Mouse (Mus musculus) lung, adult 18-20 months (tissue): ENCODE results near the gene Fam20a.

Experiments used
- DNase-seq, 2 experiments: peaks; one replicate each; pipeline ENCODE4 v3.0.0; 2022; ENCODE audit warnings: mixed read lengths in 2 of 2

Gene Fam20a

DNA sequence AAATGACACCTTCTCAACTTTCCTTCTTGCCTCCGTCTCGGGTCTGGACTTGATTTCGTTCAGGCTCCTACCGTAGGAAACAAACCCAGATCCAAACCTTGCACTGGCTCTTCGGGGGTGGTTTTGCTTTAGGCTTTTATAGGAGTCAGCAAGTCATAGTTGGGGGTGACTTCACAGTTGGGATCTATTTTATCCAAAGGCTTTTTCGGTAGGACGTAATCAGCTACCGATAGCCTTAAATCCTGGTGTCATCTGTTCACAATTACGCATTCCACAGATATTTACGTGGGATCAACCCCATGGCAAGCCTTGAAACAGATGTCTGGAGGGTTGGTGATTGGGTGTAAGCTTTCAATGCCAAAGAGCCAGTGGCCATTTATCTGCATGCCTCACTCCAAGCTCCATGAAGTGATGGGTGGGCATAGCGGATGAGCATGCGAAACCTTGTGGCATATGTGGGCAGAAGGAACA, 6.7 kb downstream of the Fam20a start:
- no peak for DNase-seq

DNA sequence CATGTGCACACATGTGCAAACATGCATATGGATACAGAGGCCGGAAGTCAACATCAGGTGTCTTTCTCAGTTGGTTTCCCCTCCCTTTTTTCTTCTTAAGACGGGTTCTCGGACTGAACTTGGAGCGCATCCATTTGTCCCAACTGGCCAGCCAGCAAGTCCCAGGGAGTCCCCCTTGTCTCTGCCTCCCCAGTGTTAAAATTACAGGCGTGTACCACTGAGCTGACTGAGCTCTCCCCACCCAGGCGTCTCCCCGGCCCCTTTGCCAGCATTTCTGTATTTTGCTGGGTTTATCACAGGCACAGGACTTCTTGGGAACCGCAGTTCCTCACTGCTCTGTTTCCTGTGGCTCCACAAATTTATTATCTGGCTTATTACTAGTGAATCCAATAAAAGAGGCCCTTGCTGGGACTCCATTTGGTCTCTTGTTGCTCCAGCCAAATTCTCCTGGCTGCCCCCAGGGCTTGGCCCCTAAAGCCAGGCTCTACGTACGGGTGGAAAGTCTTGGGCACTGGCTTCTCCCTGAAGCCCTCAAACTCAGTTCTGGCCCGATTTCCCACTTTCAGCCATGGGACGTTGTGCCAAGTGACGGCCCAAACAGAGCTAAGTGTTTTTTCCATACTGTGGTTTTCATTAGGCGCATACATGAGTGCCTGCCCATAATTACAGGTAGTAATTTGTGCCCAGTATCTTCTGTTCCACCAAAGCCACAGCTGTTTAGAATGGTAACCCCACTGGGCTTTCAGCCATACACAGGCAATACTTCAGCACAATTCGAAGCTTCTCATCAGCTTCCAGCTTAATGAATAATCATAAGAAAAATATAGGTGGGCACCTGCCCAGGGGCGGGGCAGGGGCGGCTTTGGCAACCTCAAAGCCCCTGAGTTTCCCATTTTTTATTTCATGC, 7.5 kb downstream of the Fam20a start:
- no peak for DNase-seq

DNA sequence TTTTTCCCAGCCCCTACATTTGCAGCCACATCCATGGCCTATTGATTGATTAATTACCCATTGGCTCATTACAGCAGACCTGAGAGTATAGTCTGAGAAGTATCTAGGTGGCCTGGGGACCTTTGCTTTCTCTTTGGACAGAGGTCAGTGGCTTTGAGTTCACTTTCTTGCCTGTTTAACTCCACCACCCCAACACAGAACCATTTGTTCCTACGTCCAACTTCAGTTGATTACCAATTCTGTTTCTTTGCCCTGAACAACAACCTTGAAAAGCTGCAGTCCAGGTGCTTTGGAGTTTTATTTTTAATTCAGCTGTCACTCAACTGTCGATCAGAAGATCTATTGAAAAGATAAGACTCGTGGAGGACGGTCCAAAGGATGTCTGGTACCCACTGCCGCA, 12.6 kb downstream of the Fam20a start:
- no peak for DNase-seq

DNA sequence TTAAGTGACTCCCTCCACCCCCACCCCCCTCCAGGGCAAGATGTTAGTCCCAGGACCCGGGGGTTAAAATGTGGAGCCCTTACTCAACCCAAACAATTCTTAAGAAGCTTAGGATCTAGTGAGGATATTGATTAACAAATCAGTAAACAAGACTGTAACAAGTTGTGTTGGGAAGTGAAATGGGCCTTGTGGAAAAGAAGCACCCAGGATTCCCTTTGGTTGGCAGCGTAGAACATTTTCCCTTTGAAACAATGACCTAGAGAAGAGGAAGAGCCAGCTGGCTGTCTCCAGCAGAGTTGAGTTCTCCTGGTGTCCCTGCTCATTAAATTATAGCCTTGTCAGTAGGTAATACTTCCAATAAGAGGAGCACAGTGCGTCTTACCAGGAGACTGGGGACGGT, 13.3 kb downstream of the Fam20a start:
- DNase-seq: no peak

DNA sequence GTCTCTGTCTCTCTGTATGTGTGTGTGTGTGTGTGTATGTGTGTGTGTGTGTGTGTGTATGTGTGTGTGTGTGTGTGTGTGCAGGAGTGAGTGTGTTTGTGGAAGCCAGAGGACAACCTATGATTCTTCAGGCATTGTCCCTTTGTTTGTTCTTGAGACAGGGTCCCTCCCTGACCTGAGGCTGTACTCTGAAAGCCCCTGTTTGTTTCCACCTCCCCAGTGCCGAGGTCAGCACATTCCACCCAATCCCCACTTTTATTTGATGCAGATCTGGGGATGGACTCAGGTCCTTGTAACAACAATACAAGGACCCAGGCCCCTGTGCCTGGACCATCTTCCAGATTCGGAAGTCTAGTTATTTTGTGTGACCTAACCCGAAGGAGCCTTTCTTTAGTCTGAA, 14.6 kb downstream of the Fam20a start:
- no peak for DNase-seq

DNA sequence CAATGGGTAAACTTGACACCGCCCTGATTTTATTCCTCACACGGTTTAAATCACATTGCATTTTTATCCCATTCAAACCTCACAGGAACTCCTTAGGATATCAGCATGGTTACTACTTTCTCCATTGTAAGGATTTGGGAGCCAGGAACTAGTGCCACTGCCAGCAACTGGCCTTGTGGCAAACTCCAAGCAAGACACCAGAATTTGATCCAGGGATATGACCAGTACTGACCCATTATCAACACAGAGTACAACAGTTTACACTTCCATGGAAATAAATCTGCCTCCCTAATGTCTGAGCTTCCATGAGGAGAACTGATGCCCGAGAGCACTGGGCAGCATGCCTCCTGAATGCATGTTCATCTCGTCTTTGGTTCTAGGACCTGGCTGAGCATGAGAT, 15.5 kb downstream of the Fam20a start:
- DNase-seq: no peak

DNA sequence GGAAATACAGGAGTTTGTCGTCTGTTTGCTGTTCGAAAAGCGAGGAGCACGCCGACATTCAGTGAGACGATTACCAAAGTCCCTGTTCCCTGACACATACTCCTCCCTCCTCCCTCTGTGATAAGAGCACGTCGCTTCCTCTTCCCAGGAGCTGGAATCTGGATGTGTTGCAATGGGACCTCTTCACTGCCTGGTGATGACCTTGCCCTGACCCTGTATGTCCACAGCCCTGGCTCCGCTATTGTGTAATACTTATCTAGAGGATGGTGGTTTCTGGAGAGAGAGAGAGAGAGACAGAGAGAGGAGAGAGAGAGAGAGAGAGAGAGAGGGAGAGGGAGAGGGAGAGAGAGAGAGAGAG, 16.0 kb downstream of the Fam20a start:
- DNase-seq: peak; percentile 53 to 74

DNA sequence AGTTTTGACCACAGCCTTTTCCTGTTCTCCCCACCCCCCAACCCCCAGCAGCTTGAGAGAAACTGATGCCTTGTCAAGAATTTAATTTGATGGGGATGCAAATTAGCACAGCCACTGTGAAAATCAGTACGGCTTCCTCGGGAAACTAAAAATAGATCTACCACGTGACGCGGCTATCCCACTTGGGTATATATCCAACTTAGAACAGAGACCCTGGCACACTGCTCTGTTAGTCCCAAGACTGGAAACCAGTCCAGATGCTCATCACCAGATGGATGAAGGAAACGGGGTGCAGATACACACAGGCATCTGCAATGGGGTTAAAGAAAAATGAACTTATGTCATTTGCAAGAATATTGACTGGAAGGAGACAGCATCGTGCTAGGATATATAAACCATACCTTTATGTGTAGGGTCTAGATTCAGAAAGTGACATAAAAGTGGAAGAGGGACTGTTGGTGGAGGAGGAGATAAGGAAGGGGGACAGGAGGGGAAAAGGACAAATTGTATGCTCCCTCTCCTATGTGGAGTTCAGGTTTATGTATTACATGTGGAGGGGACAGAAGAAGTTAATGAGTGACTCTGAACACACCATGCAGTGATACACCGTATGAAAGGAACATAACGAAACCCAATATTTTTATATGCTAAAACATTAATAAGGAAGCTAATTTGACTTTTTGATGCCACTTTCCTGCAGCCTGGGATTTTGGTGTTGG, 16.6 kb downstream of the Fam20a start:
- no peak for DNase-seq

DNA sequence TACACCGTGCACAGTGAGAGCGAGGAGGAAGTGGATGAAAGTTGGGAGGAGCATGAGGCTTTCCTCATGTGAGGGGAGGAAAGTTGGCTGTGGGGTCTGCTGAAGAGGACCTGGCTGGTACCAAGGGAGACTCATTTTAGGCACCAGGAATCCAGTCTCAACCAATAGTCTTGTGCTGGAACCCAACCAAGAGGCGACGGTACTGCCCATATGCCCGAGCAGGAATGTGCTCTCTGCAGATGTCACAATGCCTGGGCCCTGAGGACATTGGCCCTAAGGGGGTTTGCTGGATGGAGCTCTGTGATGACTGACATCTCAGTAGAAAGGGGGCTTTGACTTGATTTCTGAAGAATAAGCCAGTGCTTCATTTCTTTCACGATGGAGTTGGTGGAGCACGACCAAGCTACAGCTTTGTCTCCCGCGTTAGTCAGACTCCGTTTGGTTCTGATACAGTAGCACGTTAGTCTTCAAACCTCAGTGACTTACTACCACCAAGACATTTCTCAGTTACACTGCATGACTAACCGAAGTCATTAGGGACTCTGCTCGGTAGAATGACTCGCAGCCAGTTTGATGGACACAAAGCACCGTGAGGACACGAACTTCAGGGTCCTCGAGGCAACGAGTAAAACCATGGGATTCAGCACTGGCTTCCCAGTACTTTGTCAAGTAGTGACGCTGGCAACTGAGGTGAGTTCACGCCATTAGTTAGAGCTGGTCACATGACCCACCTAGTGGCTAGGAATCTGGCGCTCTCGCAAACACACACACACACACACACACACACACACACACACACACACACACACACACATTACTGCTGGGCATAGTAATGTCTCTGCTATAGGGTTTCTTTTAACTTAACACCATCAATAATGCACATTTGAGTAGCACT, 17.5 kb downstream of the Fam20a start:
- no peak for DNase-seq

DNA sequence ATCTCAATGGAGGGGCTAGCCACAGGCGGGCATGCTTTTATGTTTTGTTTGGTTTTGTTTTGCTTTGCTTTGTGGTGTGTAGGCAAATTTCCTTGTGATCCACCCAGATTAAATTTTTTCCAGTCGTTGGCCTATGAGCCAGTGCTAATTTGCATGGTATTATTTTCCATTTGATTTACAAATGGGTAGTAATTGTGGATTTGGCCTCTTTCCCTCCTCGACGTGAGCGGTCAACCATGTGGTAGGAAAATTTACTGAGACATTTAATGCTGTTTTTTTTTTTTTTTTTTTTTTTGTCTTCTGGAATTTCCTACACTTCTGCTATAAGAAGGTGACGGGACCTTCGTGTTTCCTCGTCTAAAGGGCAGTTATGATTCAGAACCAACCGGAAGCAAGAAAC, 18.2 kb downstream of the Fam20a start:
- DNase-seq: no peak

DNA sequence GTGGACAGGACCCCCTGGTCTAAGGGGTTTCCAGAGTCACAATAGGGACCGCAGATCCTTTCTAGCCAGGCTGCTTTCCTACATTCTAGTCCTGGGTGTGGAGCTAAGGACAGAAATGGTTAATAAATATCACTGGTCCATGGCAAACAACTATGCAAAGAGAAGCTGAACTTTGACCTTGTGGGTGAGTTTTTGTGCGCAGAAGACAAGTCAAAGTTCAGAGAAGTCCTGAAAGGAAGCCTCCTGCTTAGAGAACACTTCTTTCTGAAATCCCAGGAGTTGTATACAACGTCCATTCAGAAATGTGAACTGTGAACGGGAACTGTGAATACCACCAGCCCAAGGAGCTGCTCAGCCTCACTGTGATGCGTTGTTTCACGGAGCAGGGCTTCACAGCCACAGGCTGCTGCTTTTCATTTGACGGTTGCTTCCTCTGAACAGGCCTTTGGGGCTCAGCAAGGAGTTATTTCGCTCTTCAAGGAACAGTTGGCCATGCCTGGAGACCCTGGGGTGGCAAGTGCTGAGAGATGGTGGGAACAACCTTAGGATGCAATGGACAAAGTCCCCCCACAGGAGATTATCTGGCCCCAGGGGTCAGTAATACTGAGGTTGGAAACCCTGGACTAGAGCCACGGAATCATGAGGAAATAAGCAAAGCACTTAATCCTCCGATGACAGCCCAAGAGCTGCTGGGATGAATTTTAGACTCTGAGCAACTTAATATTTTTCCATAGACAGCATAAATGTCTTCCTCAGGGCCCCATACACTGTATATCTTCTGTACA, 19.9 kb downstream of the Fam20a start:
- no peak for DNase-seq

DNA sequence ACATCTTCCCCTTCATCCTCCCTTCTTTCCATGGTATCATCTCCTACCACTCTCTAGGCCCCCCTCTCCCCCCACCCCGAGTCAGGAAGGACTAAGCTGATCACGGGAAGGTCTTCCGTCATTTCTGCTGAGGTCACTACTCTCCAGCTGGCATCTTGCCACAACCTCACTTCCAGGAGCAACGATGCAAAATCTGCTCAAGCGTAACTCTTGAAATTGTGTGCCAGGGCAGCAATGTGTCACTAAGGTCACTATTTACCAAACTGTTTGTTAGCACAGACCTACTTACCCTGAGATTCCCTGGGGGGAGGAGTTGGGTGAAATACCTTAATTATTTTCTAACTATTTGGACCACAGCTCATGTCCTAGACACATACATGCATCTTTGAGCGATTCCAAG, 21.3 kb downstream of the Fam20a start:
- DNase-seq: no peak

DNA sequence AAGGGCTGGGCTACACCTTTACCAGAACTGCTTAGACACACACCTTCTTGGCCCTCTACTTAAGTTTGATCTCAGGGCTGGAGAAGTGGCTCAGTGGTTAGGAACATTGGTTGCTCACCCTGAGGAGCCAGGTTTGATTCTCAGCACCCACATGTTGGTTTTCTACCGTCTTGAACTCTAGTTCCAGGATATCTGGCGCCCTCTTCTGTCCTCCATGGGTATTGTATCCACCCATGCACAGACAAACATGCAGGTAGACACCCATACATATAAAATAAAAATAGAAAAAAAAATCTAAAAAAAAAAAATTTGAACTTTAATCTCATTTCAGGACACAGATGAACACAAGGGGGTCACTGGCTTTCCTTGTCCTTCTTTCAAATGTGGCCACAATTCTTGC, 22.3 kb downstream of the Fam20a start:
- DNase-seq: no peak

DNA sequence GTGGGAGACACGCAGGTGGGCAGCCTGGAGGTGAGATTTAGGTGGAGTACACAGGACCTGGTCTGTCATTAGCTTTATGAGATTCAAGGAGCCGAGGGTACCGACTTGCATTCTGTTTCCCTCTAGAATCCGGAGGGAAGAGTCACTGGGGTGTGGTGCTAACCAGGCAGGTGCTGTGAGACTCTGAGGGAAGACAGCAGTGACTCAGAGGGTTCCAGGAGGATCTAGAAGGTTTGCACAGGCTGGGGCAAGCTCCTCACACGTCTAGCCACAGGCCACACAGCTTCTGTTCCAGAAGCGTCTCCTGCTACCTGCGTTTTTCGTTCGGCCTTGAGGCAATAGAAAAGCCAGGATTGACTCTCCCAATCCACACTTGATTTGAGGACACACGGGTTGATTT, 23.3 kb downstream of the Fam20a start:
- no peak for DNase-seq

DNA sequence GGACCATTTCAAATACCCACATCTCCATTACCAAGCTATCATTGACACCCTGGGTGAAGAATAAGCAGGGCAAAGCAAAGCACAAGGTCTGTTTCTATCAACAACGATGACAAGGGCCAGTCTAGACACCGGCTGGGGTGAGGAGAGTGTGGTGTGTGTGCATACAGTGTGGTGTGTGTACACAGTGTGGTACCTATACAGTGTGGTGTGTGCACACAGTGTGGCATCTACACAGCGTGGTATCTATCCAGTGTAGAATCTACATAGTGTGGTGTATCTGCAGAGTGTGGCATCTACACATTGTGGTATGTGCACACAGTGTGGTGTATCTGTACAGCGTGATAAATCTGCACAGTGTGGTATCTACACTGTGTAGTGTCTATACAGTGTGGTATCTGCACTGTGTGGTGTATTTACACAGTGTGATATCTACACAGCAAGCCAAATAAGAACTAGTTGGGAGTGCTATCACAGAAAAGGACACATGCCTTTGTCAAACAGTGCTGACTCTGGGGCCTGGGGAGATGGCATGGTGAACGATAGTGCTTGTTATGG, 24.9 kb downstream of the Fam20a start:
- no peak for DNase-seq

DNA sequence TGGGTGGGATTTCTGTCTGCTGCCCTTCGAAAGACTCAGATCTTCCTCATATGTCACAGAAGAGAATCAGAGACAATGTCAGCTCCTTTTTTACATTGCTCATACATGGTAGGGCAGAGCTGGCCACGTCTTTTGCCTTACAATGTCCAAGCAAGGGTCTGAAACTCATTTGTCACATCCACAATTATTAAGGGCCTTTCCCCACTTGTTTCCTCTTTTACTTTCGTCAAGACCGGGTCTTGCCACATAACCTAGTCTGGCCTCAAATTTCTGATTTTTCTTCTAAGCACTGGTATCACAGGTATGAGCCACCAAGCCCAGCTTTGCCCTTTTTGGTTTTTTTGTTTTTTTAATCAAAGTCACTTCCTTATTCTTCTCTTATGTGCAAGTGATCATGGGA, 25.6 kb downstream of the Fam20a start:
- DNase-seq: no peak

DNA sequence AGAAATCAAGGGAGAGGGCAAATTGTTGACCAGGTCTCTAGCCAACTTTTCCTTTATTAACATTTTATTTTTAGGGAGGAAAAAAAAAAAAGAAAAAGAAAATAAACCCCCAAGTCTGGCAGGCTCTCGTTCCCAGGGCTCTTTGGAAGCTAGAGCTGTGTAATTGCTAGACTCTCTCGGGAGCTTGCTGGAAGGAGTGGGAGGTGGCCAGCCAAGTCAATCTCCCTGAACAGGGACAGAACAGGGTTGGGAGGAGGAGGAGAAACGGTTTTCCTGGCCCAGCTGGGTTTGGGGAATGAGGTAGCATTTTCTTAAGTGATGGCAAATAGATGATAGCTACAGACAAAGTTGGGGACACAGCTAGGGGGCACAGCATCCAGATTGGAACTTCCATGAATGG, 29.3 kb downstream of the Fam20a start:
- no peak for DNase-seq

DNA sequence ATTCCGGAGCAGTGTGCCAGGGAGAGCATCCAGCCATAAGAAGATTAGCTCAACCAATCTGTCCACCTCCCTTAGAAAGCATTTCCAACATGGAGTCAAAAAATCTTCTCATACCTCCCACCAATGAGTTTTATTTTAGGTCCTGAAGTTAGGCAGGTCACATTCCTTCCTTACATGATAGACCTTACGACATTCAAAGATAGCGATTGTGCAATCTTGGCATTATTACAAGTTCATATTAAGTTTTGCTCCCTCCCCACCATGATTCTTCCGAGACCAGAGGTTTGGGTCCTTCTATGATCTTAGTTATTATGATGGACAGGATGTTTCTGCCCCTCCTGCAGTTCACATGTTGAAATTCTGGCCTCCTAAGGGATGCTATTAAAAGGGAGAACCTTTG, 32.5 kb downstream of the Fam20a start:
- DNase-seq: no peak

DNA sequence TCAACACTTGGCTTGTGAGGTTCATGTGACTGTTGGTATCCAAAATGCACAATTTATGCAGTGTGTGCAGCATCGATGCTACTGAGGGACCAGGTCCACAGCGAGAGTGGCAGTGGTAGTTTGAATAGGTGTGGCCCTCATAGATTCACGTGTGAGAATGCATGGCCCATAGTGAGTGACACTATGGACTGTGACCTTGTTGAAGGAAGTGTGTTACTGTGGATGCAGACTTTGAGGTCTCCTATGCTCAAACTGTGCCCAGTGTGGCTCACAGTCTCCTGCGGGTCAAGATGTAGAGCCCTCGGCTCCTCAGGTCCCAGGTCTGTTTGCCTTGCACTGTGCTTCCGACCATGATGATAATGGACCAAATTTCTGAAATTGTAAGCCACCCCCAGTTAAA, 39.9 kb downstream of the Fam20a start:
- no peak for DNase-seq

DNA sequence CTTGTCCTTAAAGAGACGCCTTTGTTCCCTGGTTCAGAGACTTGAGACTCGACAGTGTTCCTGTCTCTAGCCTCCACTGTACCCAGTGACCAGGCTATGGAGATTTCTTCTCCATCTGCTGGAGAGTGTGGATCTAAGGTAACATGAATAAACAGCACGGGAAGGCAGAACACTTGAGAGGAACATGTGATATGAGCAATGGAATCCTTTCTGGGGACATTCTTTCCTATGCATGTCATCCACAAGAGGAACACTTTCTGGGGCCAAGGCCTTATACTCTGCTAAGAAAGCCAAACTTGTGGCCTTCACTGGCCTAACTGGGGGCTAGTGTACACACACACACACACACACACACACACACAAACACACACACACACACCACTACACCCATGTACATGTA, 40.5 kb downstream of the Fam20a start:
- DNase-seq: no peak

DNA sequence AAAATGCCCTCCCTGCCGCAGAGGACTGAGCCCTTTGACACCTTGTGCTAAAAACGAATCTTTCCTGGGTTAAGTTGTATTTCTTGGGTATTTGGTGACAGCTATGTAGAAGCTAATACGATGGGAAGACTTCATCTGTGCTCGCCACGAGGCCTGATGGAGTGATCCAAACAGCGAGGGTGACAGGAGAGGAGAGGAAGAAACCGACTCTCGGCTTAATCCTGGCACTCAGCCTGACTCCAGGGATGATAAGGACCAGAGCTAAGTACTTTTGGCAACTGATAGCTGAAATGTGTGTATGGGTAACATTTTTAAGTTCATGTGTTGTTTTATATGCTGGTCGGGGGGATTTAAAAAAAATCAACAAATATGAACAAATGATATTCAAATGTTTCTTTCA, 41.1 kb downstream of the Fam20a start:
- no peak for DNase-seq

DNA sequence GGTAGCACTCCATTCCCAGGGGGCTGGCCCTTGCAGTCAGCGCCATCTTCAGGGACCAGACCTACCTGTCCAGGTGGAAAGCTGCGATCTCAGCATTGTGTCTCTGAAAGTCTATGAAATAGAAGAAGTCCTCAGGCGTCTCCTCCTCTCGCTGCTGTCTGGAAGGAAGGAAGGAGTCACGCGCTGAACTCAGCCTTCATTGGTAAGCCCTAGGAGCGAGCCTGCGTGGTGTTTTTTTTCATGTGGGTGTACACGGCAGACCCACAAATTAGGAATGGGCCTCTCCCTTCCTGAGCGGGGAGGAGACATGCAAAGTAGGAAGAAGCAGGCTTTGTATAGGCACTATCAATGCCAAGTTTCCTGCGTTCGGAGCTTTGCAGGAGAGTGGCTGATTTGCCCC, 43.8 kb downstream of the Fam20a start:
- no peak for DNase-seq
